Mouse (Mus musculus) common myeloid progenitor, adult 5-6 weeks (primary cell): ENCODE data around the gene Olfr916. TPM values are rescaled to one million over a fixed set of nuclear protein-coding genes. Genes with fewer than 3 reads are reported as not detected.
A peak's percentile ranks its signal among the peaks of the same experiment; 100 is the strongest.

Experiments used
- ATAC-seq: replicated peaks from 2 replicates; pipeline ENCODE4 v1.8.0; 2016; ENCODE audit warnings: low read depth, mild to moderate bottlenecking, moderate TSS enrichment, inconsistent platforms; ENCODE audit not compliant: poor library complexity, severe bottlenecking
- total RNA-seq: library from RNA; stranded (forward); fragments of 200-1000, 187-1606 nt; gene quantifications from 2 replicates; pipeline ENCODE4 v1.2.3, GENCODE M21; 2017

Gene Olfr916
- not detected in 2 replicates for total RNA-seq

GRCm38 (mm10) chr9:38659775-38660174, at the start of gene Olfr916:
Gene Olfr916 (minus strand): TSS chr9:38659875.
- no peak for ATAC-seq

- ATAC-seq: no peak
Measured at GRCm38 (mm10) chr9:38674501-38674900, 14.8 kb upstream of the Olfr916 start, which contains the start of gene Olfr918. Gene Olfr918 (minus strand): TSS chr9:38674601.

- 0 out of 2 replicates have a peak, but pooled peaks have one; percentile 47 for ATAC-seq
Measured at GRCm38 (mm10) chr9:38672887-38673286, 13.2 kb upstream of the Olfr916 start.

- no peak for ATAC-seq
Measured at GRCm38 (mm10) chr9:38665742-38666141, 6.1 kb upstream of the Olfr916 start, which contains the start of gene Olfr917. Gene Olfr917 (minus strand): TSS chr9:38665842.

GRCm38 (mm10) chr9:38632406-38632805, 27.3 kb downstream of the Olfr916 start:
- no peak for ATAC-seq

Other genes starting within 250 kb of the Olfr916 start
- gene Olfr901, start 230.4 kb downstream of the Olfr916 start, total RNA-seq: not detected in 2 replicates
- not detected in 2 replicates for gene Olfr902, start 212.2 kb downstream of the Olfr916 start, total RNA-seq
- not detected in 2 replicates for gene Olfr904, start 196.7 kb downstream of the Olfr916 start, total RNA-seq
- gene Olfr905, start 188.8 kb downstream of the Olfr916 start, total RNA-seq: not detected in 2 replicates
- gene Olfr906, start 172.8 kb downstream of the Olfr916 start, total RNA-seq: not detected in 2 replicates
- gene Olfr907, start 164.1 kb downstream of the Olfr916 start, total RNA-seq: not detected in 2 replicates
- gene Olfr911-ps1, start 138.3 kb downstream of the Olfr916 start, total RNA-seq: not detected in 2 replicates
- gene Olfr910, start 122.0 kb downstream of the Olfr916 start, total RNA-seq: not detected in 2 replicates
- not detected in 2 replicates for gene Olfr912, start 79.7 kb downstream of the Olfr916 start, total RNA-seq
- not detected in 2 replicates for gene Olfr913, start 67.1 kb downstream of the Olfr916 start, total RNA-seq
- not detected in 2 replicates for gene Olfr914, start 54.8 kb downstream of the Olfr916 start, total RNA-seq
- not detected in 2 replicates for gene Olfr917, start 6.0 kb upstream of the Olfr916 start, total RNA-seq
- gene Olfr918, start 14.7 kb upstream of the Olfr916 start, total RNA-seq: not detected in 2 replicates
- gene Olfr919, start 43.8 kb upstream of the Olfr916 start, total RNA-seq: not detected in 2 replicates
- gene Vwa5a, start 58.4 kb upstream of the Olfr916 start, total RNA-seq: 34.5 and 37.0 TPM in 2 replicates
- 0.05 and 0.78 TPM in 2 replicates for gene Olfr920, start 92.4 kb upstream of the Olfr916 start, total RNA-seq
- not detected in 2 replicates for gene Olfr921, start 113.2 kb upstream of the Olfr916 start, total RNA-seq
- gene Olfr922, start 154.7 kb upstream of the Olfr916 start, total RNA-seq: not detected in 2 replicates
- gene Olfr923, start 166.7 kb upstream of the Olfr916 start, total RNA-seq: not detected in 2 replicates
- not detected in 2 replicates for gene Olfr924, start 184.6 kb upstream of the Olfr916 start, total RNA-seq
- not detected in 2 replicates for gene Olfr26, start 195.2 kb upstream of the Olfr916 start, total RNA-seq
- gene Olfr926, start 217.3 kb upstream of the Olfr916 start, total RNA-seq: not detected in 2 replicates